Mouse (Mus musculus): Measurements from ENCODE around the gene Cyp27b1. TPM values are rescaled to one million over a fixed set of nuclear protein-coding genes. Genes with fewer than 3 reads are reported as not detected.
"Not testable (repeated sequence)": the region's sequence is repeated elsewhere in the genome, so short reads cannot be mapped to it uniquely, and the experiment has no call there.

Gene Cyp27b1
- polyA plus RNA-seq, 1 experiment from 2014 or later: 0.11 TPM

GRCm38 (mm10) chr10:127066519-127067018 lies 18.5 kb downstream of the Cyp27b1 start:
- Histone ChIP-seq H3K36me3 (replicated peaks) (peaks cover 48% of the 10 kb centered on the region), H3K4me3 (peak overlapping the region; percentile 26), H3K4me1 (peaks cover 68% of the 10 kb centered on the region), H3K9me3 (no peaks in the 10 kb centered on the region), H3K27ac (no peak overlapping the region), H3K27me3 (ENCODE audit: poor library complexity, severe bottlenecking) (peaks cover 5% of the 10 kb centered on the region)
- WGBS: 90% methylated on average over 14 of the region's 14 CpGs
- no peak for DNase-seq (ENCODE audit: extremely low spot score, low spot score)

GRCm38 (mm10) chr10:127068360-127069038 lies 20.4 kb downstream of the Cyp27b1 start:
- Histone ChIP-seq H3K9me3 (no peaks in the 10 kb centered on the region), H3K4me1 (peaks cover 59% of the 10 kb centered on the region), H3K27ac (peak overlapping the region; percentile 92), H3K36me3 (replicated peaks) (peaks cover 48% of the 10 kb centered on the region), H3K4me3 (peak overlapping the region; percentile 66), H3K27me3 (ENCODE audit: poor library complexity, severe bottlenecking) (no peaks in the 10 kb centered on the region)
- DNase-seq (ENCODE audit: extremely low spot score, low spot score): no peak
- 87% methylated on average over 9 of the region's 9 CpGs for WGBS

GRCm38 (mm10) chr10:127069281-127070189 lies 21.5 kb downstream of the Cyp27b1 start:
- H3K27me3 ChIP-seq (ENCODE audit: poor library complexity, severe bottlenecking): no peaks in the 10 kb centered on the region
- DNase-seq (ENCODE audit: extremely low spot score, low spot score): no peak
- peaks cover 55% of the 10 kb centered on the region for H3K4me1 ChIP-seq
- H3K4me3 ChIP-seq: peak overlapping the region; percentile 66
- WGBS: 9% methylated on average over 30 of the region's 30 CpGs
- peak overlapping the region; percentile 92 for H3K27ac ChIP-seq
- peaks cover 43% of the 10 kb centered on the region for H3K36me3 ChIP-seq (replicated peaks)
- H3K9me3 ChIP-seq: no peaks in the 10 kb centered on the region

- WGBS: 4% methylated on average over 36 of the region's 36 CpGs
- Histone ChIP-seq H3K27me3 (ENCODE audit: poor library complexity, severe bottlenecking) (peaks cover 6% of the 10 kb centered on the region; the same call in 1 of the 2 replicates), H3K4me3 (peak within 1 kb of the TSS; percentile 66), H3K4me1 (peaks cover 51% of the 10 kb centered on the region), H3K9me3 (no peaks in the 10 kb centered on the region), H3K36me3 (replicated peaks) (peaks cover 34% of the 10 kb centered on the region), H3K27ac (peak within 1 kb of the TSS; percentile 92)
- DNase-seq (ENCODE audit: extremely low spot score, low spot score): peak; percentile 92
Observed at GRCm38 (mm10) chr10:127070190-127071121, 22.4 kb downstream of the Cyp27b1 start, which contains the start of gene Tspan31. Gene Tspan31 (minus strand): TSS chr10:127070264.

- DNase-seq (ENCODE audit: extremely low spot score, low spot score): no peak
- H3K4me1 ChIP-seq: peaks cover 47% of the 10 kb centered on the region
- peaks cover 27% of the 10 kb centered on the region for H3K36me3 ChIP-seq (replicated peaks)
- no peaks in the 10 kb centered on the region for H3K9me3 ChIP-seq
- peaks cover 12% of the 10 kb centered on the region; the same call in 1 of the 2 replicates for H3K27me3 ChIP-seq (ENCODE audit: poor library complexity, severe bottlenecking)
- peak overlapping the region; percentile 66 for H3K4me3 ChIP-seq
- WGBS: 86% methylated on average over 9 of the region's 9 CpGs
- peak overlapping the region; percentile 92; the same call in 1 of the 2 replicates for H3K27ac ChIP-seq
Observed at GRCm38 (mm10) chr10:127071203-127071602, 23.2 kb downstream of the Cyp27b1 start.

- not testable (repeated sequence) for H3K9me3 ChIP-seq; DNase-seq (ENCODE audit: extremely low spot score, low spot score); H3K27ac ChIP-seq; H3K4me3 ChIP-seq
- Histone ChIP-seq H3K36me3 (replicated peaks) (peaks cover 16% of the 10 kb centered on the region), H3K4me1 (peaks cover 43% of the 10 kb centered on the region), H3K27me3 (ENCODE audit: poor library complexity, severe bottlenecking) (peaks cover 22% of the 10 kb centered on the region)
- 89% methylated on average over 4 of the region's 4 CpGs for WGBS
Observed at GRCm38 (mm10) chr10:127072270-127072669, 24.2 kb downstream of the Cyp27b1 start.

GRCm38 (mm10) chr10:127072969-127073368 lies 24.9 kb downstream of the Cyp27b1 start:
- H3K27ac ChIP-seq; DNase-seq (ENCODE audit: extremely low spot score, low spot score); H3K9me3 ChIP-seq; H3K4me3 ChIP-seq; H3K36me3 ChIP-seq (replicated peaks): not testable (repeated sequence)
- Histone ChIP-seq H3K4me1 (peaks cover 43% of the 10 kb centered on the region), H3K27me3 (ENCODE audit: poor library complexity, severe bottlenecking) (peaks cover 29% of the 10 kb centered on the region)
- WGBS: 92% methylated on average over 2 of the region's 2 CpGs

GRCm38 (mm10) chr10:127073981-127074380 lies 25.9 kb downstream of the Cyp27b1 start:
- DNase-seq (ENCODE audit: extremely low spot score, low spot score): no peak
- Histone ChIP-seq H3K27me3 (ENCODE audit: poor library complexity, severe bottlenecking) (peaks cover 39% of the 10 kb centered on the region), H3K9me3 (no peaks in the 10 kb centered on the region), H3K4me1 (peaks cover 43% of the 10 kb centered on the region), H3K4me3 (no peak overlapping the region), H3K27ac (no peak overlapping the region), H3K36me3 (replicated peaks) (no peaks in the 10 kb centered on the region)
- WGBS: 98% methylated on average over 1 of the region's 1 CpGs

GRCm38 (mm10) chr10:127075080-127075479 lies 27.0 kb downstream of the Cyp27b1 start, which contains the start of gene Agap2:
Gene Agap2 (plus strand): TSS chr10:127075284.
- no peaks in the 10 kb centered on the region for H3K36me3 ChIP-seq (replicated peaks)
- H3K27ac ChIP-seq: no peak within 1 kb of the TSS
- H3K4me3 ChIP-seq: no peak within 1 kb of the TSS
- H3K9me3 ChIP-seq: 0 out of 2 replicates have a peak, but pooled peaks cover 1% of the 10 kb centered on the region
- DNase-seq (ENCODE audit: extremely low spot score, low spot score): no peak
- H3K4me1 ChIP-seq: peaks cover 46% of the 10 kb centered on the region
- H3K27me3 ChIP-seq (ENCODE audit: poor library complexity, severe bottlenecking): peaks cover 50% of the 10 kb centered on the region
- WGBS: 79% methylated on average over 9 of the region's 9 CpGs

- no peak for DNase-seq (ENCODE audit: extremely low spot score, low spot score)
- peaks cover 50% of the 10 kb centered on the region for H3K4me1 ChIP-seq
- 0 out of 2 replicates have a peak, but pooled peaks cover 3% of the 10 kb centered on the region for H3K9me3 ChIP-seq
- 76% methylated on average over 8 of the region's 8 CpGs for WGBS
- peaks cover 56% of the 10 kb centered on the region for H3K27me3 ChIP-seq (ENCODE audit: poor library complexity, severe bottlenecking)
- H3K36me3 ChIP-seq (replicated peaks): no peaks in the 10 kb centered on the region
- H3K4me3 ChIP-seq: no peak overlapping the region
- no peak overlapping the region for H3K27ac ChIP-seq
Observed at GRCm38 (mm10) chr10:127075651-127076050, 27.6 kb downstream of the Cyp27b1 start.

- no peak overlapping the region for H3K4me3 ChIP-seq
- peaks cover 50% of the 10 kb centered on the region for H3K4me1 ChIP-seq
- H3K36me3 ChIP-seq (replicated peaks): no peaks in the 10 kb centered on the region
- 58% methylated on average over 4 of the region's 4 CpGs for WGBS
- no peak for DNase-seq (ENCODE audit: extremely low spot score, low spot score)
- H3K27me3 ChIP-seq (ENCODE audit: poor library complexity, severe bottlenecking): peaks cover 60% of the 10 kb centered on the region
- H3K9me3 ChIP-seq: 0 out of 2 replicates have a peak, but pooled peaks cover 3% of the 10 kb centered on the region
- H3K27ac ChIP-seq: no peak overlapping the region
Observed at GRCm38 (mm10) chr10:127076082-127076481, 28.0 kb downstream of the Cyp27b1 start.
